Mouse (Mus musculus) lung, postnatal 10 days (tissue): Measurements from ENCODE around the gene Megf11.
A peak's percentile ranks its signal among the peaks of the same experiment; 100 is the strongest.
"Not testable (repeated sequence)": the region's sequence is repeated elsewhere in the genome, so short reads cannot be mapped to it uniquely, and the experiment has no call there.

ENCODE experiments used
- DNase-seq: peaks from one replicate; pipeline ENCODE4 v3.0.0; 2021

The Megf11 gene

DNA sequence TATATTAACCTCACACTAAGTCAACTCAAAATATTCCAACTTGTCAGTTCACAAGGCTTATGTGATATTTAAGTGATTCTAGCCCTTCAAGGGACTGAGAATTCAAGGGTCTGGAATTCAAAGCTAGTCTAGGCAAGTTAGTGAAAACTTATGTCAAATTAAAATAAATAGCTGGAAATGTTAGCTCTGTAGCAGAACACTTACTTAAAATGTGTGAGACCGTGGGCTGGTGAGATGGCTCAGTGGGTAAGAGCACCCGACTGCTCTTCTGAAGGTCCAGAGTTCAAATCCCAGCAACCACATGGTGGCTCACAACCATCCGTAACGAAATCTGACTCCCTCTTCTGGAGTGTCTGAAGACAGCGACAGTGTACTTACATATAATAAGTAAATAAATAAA lies 324.9 kb downstream of the Megf11 start:
- not testable (repeated sequence) for DNase-seq

DNA sequence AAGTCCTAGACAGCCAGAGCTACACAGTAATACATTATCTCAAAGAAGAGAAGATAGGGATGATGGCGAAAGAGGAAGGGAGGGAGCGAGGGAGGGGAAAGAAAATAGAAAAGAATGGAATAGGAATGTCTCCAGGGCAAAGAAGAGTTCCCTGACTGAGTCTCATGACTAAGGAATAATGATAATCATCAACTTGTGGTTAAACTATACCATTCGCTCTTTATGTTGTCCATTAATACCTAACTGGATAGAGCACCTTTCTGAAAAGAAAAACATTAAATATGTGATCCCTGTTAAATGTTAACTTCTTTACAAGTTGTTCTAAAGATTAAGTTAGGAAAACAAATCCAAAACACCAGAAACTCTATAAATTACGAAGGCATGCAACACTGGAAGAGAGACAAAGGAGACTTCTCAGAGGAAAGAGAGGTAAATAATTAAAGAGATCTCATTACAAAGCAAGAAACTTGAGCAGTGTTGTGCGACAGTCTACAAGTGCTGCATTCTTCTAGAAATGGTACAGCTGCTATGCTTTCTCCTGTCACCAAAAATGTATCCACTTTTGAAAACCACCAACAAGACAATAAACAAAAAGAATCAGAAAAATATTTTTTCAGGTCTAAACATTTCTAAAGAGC lies 334.2 kb downstream of the Megf11 start:
- DNase-seq: no peak

GRCm38 (mm10) chr9:64726454-64726853 lies 341.0 kb downstream of the Megf11 start:
- no peak for DNase-seq

DNA sequence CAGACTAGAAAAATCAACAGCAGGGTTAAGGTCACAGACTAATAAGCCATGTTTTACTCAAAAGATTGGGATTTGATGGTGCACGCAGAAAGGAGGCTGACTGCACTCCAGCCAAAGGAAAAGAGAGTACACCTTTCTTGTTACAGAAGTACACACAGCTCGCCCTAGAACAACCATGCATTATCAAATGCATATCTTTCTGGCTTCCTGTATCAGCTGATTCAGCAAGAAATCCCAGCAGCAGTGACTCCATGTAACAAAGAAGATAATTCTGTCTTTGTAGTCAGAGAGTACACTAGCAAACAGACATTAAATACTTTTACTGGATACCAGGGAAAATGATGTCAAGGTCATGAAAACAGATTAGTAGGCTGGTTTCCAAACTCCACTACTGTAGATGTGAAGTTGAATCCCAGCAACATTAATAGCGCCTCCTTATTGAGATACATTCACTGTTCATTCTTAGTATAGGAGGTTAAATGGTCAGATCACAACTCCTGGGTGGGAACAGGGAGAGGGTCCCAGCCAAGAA lies 345.7 kb downstream of the Megf11 start:
- DNase-seq: no peak

- DNase-seq: no peak
Measured at GRCm38 (mm10) chr9:64734166-64734565, 348.7 kb downstream of the Megf11 start.

GRCm38 (mm10) chr9:64734992-64735391 lies 349.6 kb downstream of the Megf11 start:
- DNase-seq: not testable (repeated sequence)

GRCm38 (mm10) chr9:64736076-64736638 lies 350.7 kb downstream of the Megf11 start:
- DNase-seq: peak; percentile 5

DNA sequence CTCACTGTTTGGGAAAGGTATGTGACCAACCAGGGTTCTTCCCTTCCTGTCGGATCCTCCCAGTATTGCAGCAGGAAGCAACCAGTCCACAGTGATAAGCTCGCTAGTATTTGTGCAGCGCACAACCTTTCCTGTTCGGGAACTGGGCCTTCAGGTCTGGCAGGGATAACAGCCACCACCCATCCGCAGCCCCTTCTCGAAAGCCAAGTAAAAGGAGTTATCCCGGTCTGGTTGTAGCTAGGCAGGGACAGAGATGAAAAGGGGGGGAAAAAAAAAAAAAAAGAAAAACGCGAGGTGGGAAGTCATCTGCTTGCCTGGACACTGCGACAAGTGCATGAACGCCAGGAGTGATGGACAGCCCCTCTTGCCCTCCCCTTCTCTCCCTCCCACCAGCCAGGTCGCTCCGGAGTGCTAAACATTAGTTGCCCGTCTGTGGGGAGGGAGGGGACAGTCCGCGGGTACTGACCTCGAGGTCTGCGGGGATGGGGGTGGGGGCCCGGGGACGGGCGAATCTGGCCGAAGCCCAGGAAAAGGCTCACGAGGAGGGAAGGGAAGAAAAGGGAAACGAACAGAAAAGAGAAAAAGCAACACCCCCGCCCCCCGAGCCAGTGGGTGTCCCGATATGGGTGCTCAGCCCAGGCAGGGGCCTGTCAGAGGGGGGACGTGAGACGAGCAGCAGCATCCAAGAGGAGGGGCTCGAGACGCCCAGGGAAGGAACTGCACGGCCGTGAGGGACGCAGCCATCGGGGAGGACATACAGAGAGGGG lies 351.4 kb downstream of the Megf11 start:
- peak; percentile 81 for DNase-seq

DNA sequence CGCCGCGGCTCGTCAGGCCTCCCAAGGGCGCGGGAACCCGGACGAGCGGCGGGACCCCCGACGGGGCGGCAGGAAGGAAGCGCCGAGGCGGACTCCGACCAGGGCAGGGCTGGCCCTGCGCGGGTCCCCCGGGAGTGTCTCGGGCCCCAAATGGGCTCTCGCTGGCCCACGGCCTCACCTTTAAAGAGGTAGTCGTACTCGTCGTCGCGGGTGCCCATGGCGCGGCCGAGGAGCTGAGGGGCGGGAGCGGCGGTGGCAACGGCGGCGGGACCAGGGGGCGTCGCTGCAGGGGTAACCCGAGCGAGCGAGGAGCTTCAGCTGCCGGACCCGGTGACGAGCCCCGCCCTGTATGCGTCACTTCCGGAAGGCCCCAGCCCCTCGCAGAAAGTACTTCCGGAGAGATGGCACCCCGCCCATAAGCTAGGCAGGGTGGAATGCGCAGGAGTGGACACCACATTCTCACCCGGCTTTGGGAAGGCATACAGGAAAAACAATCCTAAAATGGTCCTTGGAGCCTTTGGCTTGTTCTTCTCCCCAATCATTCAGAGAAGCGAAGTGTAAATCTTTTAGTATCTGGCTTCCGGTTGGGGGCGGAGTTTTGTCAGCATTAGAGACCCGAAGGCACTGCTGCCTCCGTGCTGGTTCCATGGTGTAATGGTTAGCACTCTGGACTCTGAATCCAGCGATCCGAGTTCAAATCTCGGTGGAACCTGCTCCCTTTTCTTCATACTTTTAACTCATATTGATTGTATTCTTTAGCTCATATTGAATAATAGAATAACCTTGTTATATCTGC lies 352.2 kb downstream of the Megf11 start, which contains the start of gene Rab11a:
Gene Rab11a, minus strand, starts transcription at position 353 of the 796 bp plus-strand sequence.
- DNase-seq: peak; percentile 98

GRCm38 (mm10) chr9:64739001-64739400 lies 353.6 kb downstream of the Megf11 start:
- DNase-seq: no peak

GRCm38 (mm10) chr9:64742453-64742852 lies 357.0 kb downstream of the Megf11 start:
- DNase-seq: no peak

DNA sequence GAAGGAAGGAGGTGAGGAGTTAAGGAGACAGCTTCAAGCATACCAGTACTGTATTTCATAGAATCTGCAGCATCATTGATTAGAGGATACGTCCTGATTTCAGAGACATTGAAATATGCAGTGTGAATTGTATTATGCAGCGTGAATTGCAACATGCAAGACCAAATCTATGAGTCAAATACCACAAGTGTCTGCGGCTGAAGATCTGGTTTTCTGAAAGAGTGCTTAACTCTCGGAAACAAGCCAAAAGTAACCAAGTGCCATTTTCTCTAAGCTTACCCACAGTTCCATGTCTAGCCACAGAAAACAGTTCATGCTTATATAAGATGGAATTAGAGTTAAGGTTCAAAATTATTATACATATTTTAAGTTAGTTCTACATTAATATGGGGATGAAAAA lies 362.3 kb downstream of the Megf11 start:
- DNase-seq: no peak

GRCm38 (mm10) chr9:64749314-64749713 lies 363.9 kb downstream of the Megf11 start:
- no peak for DNase-seq

DNA sequence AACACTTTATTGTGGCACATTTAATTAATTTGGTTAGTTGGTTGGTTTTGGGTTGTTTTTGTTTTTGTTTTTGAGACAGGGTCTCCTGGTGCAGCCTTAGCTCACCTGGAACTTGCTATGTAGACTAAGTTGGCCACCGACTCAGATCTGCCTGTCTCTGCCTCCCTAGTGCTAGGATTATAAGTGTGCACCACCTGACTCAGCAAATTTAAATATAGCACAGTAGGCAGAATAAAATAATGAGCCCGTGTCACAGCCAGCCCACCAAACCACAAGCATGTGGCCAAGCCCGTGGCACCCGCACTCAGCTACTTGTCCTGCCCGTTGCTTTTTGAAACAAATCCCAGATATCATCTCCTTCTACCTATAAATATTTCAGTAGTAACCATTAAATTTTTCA lies 367.1 kb downstream of the Megf11 start:
- no peak for DNase-seq

- DNase-seq: no peak
Measured at GRCm38 (mm10) chr9:64758052-64758451, 372.6 kb downstream of the Megf11 start.
